8 mouse cellular contexts compared by ENCODE assay signal in the genomic region with DNA sequence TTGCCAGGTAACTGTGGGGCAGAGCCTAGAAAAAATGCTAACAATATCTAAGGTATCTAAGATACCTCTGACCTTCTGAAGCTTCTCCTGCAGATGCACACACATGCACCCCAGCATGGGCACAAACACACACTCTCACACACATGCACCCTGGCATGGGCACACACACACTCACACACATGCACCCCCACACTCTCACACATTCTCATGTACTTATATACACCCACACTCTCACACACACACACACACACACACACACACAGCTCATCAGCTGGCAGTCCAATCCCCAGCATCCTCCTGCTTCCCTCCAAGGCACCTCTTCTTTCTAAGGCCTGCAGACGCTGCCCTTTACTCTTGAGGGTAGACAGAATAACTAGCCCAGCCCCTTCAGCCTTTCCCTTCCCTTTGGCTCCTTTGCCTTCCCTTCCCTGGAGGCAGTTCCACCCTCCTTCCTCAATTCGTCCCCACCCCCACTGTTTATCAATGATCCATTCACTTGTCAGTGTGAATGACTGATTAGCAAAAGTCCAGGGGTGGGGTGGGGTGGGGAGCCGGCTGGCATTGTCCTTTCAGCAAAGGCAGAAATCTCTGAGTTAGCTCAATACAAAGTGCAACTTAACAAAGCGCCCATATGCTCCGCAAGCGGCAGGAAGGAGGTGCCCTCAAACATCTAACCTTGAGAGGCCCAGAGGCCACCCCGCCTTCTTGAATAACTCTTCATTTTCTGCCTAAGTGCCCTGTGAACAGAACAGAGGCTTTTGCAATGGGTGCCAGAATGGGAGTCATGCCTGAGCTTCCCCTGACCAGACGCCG.
DNase-seq lines count a peak whose midpoint lies in the region; ATAC-seq and TF ChIP-seq lines count a peak whose summit lies in the region.
"Had no signal": no experiment of that assay in that cellular context is flagged by ENCODE, and none has a peak within 500 bp of the region (broad histone marks: within the 10 kb centered on the region; RNA-seq: fewer than 3 reads in every experiment).

No protein-coding gene starts in this region.

- no peak overlapping the region for H3K4me3 ChIP-seq in embryonic facial prominence, embryonic 10.5 days
- H3K4me3 ChIP-seq in intestine, postnatal 0 days (ENCODE audit: low read depth, low read length), result no peak overlapping the region
- no peak overlapping the region for H3K4me3 ChIP-seq in midbrain, embryonic 15.5 days
- no peak overlapping the region for H3K4me3 ChIP-seq in gastrocnemius, adult 2 months

- H3K27me3 ChIP-seq in embryonic facial prominence, embryonic 10.5 days (replicated peaks; ENCODE audit: low read depth, poor library complexity, severe bottlenecking), result peaks cover 70% of the 10 kb centered on the region
- no peaks in the 10 kb centered on the region for H3K27me3 ChIP-seq in intestine, postnatal 0 days (replicated peaks; ENCODE audit: control insufficient read depth, insufficient read depth, low read length)
- H3K27me3 ChIP-seq in midbrain, embryonic 15.5 days (replicated peaks), result no peaks in the 10 kb centered on the region

- H3K4me2 ChIP-seq in intestine, postnatal 0 days (replicated peaks; ENCODE audit: low read depth), result peak overlapping the region; percentile 51
- no peak overlapping the region for H3K4me2 ChIP-seq in midbrain, embryonic 15.5 days

- intact Hi-C loops in gastrocnemius, adult 2 months (cut with DNase I), result no loop called here

- peak; percentile 89 for DNase-seq in R1 (ENCODE audit: low read depth, low spot score)
- peak; percentile 44 for DNase-seq in embryonic facial prominence, embryonic 10.5 days (ENCODE audit: low spot score)
- DNase-seq in gastrocnemius, adult 2 months, result no peak
- no peak for DNase-seq in spleen, postnatal 10 days (ENCODE audit: low spot score in 2 of 2)
- DNase-seq in urinary bladder, adult 18-20 months (ENCODE audit: low spot score in 2 of 2), result no peak
- DNase-seq: right cerebral cortex, adult 18-20 months had no signal

- 15% methylated on average over 9 of the region's 9 CpGs for WGBS in embryonic facial prominence, embryonic 10.5 days
- WGBS in intestine, postnatal 0 days, result 6% methylated on average over 9 of the region's 9 CpGs
- WGBS in midbrain, embryonic 15.5 days, result 8% methylated on average over 9 of the region's 9 CpGs

- H3K4me1 ChIP-seq in embryonic facial prominence, embryonic 10.5 days, result peaks cover 28% of the 10 kb centered on the region
- H3K4me1 ChIP-seq in intestine, postnatal 0 days (replicated peaks; ENCODE audit: control insufficient read depth, insufficient read depth, low read length), result no peaks in the 10 kb centered on the region
- H3K4me1 ChIP-seq in midbrain, embryonic 15.5 days, result peaks cover 20% of the 10 kb centered on the region

- H3K9me3 ChIP-seq in embryonic facial prominence, embryonic 10.5 days, result no peaks in the 10 kb centered on the region
- H3K9me3 ChIP-seq in intestine, postnatal 0 days (ENCODE audit: control insufficient read depth), result no peaks in the 10 kb centered on the region
- H3K9me3 ChIP-seq in midbrain, embryonic 15.5 days, result no peaks in the 10 kb centered on the region

- H3K36me3 ChIP-seq in embryonic facial prominence, embryonic 10.5 days (replicated peaks), result no peaks in the 10 kb centered on the region
- H3K36me3 ChIP-seq in intestine, postnatal 0 days (ENCODE audit: control insufficient read depth, insufficient read depth), result no peaks in the 10 kb centered on the region
- no peaks in the 10 kb centered on the region for H3K36me3 ChIP-seq in midbrain, embryonic 15.5 days (replicated peaks)

- ATAC-seq in intestine, postnatal 0 days, result peak; percentile 86
- peak; percentile 35; the same call in 1 of the 2 replicates for ATAC-seq in midbrain, embryonic 15.5 days (replicated peaks)

- H3K9ac ChIP-seq in intestine, postnatal 0 days (ENCODE audit: low read depth, low read length), result no peak overlapping the region
- no peak overlapping the region for H3K9ac ChIP-seq in midbrain, embryonic 15.5 days

- TF ChIP-seq CTCF in intestine, postnatal 0 days (IDR thresholded peaks at IDR 0.05; ENCODE audit: low read depth), result no peak
- no peak for TF ChIP-seq CTCF in gastrocnemius, adult 2 months (IDR thresholded peaks at IDR 0.05)

- H3K27ac ChIP-seq in embryonic facial prominence, embryonic 10.5 days (replicated peaks), result 0 out of 2 replicates have a peak overlapping the region, but pooled peaks have one; percentile 26
- no peak overlapping the region for H3K27ac ChIP-seq in intestine, postnatal 0 days (ENCODE audit: low read depth, low read length)
- no peak overlapping the region for H3K27ac ChIP-seq in midbrain, embryonic 15.5 days
- H3K27ac ChIP-seq in gastrocnemius, adult 2 months, result no peak overlapping the region

Comparison
In these comparisons a context has a peak if more than half of its experiments do, and no peak if none do; other contexts are left out.
1. DNase-seq: peak in R1 (single experiment) and embryonic facial prominence, embryonic 10.5 days (single experiment); none in gastrocnemius, adult 2 months (single experiment), spleen, postnatal 10 days (0 of 2) and urinary bladder, adult 18-20 months (0 of 2).